Mouse (Mus musculus) ovary, postnatal 10 days (tissue): ENCODE results near the gene 1700020L24Rik.

ENCODE experiments used
- DNase-seq: peaks from one replicate; pipeline ENCODE4 v3.0.0; 2022; ENCODE audit warnings: low spot score

Gene 1700020L24Rik

DNA sequence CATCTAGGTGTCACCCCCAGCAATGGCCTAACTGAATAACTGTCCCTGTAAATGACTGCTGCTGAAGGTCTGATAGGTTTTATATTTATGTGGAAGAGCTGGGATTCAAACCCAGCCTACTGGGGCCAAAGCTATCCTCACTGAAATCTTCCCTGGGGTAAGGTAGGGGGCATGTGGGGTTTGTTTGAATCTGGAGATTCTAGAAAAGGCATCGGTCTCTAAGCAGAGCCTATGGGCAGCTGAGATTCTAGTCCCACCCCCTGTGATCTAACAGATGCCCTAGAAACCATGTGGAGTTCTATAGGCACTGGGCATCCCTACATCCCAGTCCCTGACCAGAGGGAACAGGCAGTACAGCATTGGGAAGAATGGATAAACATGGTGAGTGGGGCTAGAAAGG, at the start of gene 1700020L24Rik:
1700020L24Rik (plus strand) TSS at position 301 of the 400 bp plus-strand sequence.
- no peak for DNase-seq

DNA sequence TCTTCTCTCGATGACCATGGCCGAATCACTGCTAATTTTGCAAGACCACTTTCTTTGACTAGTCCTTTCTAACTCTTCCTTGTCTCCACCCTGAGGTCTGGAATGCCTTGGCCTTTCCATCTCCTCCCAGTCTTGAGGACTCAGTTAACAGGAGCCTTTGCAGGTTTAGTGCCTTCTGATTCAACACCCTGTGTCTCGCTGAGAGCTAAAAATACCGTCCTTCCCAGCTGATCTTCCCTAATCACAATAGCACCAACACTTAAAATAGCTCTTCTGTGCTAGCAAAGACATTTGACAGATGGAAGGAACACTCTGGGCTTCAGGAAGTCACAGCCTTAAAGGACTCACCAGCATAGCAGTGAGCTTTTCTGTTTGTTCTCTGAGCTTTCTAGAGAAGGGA, 44.4 kb upstream of the 1700020L24Rik start:
- no peak for DNase-seq

DNA sequence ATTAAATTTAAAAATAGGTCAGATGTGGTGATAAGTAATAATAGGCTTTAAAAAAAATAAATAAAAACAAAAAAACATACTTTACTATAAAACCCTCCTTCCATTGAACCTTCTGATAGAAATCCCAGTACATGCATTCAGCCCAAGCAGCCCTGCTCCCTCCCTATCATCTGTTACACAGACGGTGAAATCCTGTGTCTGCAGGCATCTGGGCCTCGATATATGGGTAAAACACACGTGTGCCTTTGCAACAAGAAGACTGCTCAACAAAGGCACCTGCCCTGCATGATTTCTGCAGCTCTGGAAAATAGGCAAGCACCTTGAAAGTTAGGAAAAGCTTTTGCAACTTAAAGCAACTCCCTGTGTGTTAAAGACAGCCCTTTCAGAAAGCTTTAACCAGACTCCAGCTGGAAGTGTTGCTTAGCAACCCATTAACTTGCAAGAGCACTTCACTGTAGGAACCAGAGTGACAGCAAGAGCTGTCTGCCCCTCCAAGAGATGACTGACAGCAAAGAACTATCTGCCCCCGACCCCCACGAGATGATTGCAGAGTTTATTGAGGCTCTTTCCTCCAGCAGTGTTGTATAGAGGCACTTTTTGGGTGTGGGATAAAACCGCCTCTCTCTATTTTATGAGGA, 42.6 kb upstream of the 1700020L24Rik start:
- no peak for DNase-seq

DNA sequence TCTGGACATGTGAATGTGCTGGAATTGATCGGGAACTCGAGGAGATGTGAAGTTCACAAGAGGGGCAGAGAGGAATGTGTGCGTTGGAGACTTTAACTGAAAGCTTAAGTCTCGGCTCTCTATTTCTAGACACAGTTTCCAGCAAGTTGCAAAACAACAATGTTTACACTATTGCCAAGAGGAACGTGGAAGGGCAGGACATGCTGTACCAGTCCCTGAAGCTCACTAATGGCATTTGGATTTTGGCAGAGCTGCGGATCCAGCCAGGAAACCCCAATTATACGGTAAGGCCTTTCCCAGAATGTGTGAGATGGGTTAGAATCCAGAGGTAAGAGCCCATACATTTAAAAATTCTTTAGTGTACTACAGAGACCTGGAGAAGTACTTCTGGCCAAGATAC, 39.9 kb upstream of the 1700020L24Rik start:
- no peak for DNase-seq

GRCm38 (mm10) chr11:83398724-83399123, 38.8 kb upstream of the 1700020L24Rik start:
- no peak for DNase-seq

- DNase-seq, result no peak
These were observed 33.7 kb upstream of the 1700020L24Rik start for GRCm38 (mm10) chr11:83403787-83404186.

DNA sequence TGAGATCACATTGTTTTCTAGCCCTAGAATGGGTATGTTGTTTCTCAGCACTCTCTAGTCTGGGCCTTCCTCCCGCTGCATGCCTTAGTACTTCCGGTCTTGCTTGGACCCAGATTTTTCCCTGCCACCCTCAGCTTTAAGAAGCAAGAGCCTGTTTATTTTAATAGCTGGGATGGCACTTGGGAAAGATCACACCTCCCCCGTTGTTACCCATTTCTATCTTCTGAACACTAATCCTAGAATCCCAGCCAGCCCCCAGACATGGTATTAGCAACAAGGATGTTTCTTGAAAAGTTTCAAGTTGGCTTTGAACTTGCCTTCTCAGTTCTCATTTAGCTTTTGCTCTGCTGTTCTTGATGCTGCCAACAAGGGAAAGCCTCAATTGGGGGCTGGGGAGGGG, 31.1 kb upstream of the 1700020L24Rik start:
- DNase-seq, result no peak

GRCm38 (mm10) chr11:83408242-83408641, 29.2 kb upstream of the 1700020L24Rik start:
- no peak for DNase-seq

DNA sequence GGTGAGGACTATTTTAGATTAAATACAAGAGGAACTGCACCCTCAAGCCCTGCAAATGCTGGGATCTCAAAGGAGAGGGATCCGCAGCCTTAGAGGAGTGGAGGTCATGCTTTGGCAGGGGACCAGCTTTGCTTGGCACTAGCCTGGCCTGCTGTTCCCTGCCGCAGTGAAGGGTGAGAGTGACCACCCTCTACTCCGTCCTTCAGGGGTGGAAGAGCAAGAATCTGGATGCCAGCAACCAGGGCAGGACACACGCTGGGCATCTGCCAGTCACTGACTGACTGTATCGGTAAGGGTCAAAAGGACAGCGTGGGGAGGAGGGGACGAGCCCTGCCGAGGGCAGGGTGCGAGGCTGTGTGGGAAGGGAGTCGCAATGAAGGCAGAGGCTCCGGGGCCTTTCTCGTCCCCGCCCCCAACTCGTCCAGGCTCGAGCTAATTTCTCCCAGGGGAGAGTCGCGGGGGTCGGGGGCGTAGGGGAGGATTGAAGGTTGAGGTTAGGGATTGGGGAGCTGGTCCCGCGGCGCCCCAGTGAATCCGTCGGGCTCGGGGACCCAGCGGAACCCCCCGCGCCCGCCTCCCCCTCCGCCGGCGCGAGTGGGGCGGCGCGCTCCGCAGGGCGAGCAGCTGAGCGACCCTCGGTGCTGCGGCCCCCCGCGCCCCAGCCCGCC, 28.3 kb upstream of the 1700020L24Rik start, which contains the start of gene Rasl10b:
Rasl10b (plus strand) TSS at position 51 of the 668 bp plus-strand sequence.
- no peak for DNase-seq

- no peak for DNase-seq
These were observed 27.6 kb upstream of the 1700020L24Rik start for GRCm38 (mm10) chr11:83409792-83410291.

DNA sequence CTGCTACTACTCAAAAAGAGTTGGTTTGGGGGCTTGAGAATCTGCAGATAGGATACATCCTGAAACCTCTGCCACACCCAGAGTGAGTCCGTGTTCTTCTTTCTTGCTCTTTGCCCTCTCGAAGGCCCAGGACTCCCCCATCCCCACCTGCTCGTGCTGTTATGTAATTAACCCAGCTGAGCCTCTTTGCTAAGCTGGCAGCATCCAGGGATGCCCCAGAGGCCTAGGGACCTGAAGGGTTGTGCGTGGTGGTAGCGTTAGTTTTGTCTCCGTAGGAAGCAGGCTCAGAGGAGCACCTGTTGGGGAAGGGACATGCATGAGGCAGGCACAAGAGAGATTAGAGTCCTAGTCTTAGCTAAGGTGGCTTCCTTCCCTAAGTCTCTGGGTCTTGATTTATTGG, 27.0 kb upstream of the 1700020L24Rik start:
- no peak for DNase-seq

GRCm38 (mm10) chr11:83417080-83417479, 20.4 kb upstream of the 1700020L24Rik start:
- peak; percentile 24 for DNase-seq

DNA sequence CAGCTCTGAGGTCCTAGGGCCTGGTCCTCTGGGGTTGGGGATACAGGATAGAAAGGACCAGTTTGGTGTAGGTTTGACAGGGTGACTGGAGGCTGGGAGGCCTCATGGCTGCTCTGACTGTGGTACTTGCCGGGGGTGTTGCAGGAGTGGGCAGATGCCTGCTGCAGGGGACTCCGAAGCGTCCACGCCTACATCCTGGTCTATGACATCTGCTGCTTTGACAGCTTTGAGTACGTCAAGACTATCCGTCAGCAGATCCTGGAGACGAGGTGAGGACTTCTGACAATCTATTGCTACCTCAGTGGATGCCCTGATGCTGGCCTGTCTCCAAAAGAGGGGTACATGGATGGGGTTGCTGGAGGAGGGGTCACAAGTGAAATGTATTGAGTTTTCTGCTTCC, 19.8 kb upstream of the 1700020L24Rik start:
- DNase-seq, result no peak

DNA sequence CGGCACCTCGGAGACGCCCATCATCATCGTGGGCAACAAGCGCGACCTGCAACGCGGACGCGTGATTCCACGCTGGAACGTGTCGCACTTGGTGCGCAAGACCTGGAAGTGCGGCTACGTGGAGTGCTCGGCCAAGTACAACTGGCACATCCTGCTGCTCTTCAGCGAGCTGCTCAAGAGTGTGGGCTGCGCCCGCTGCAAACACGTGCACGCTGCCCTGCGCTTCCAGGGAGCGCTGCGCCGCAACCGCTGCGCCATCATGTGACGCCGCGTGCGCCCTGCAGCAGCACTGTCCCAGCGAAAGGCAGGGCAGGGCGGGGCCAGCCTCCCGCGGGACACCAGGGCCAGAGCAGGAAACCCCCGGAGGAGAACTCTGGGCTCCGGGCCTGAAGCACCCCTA, 18.9 kb upstream of the 1700020L24Rik start:
- no peak for DNase-seq

GRCm38 (mm10) chr11:83420338-83420737, 17.1 kb upstream of the 1700020L24Rik start:
- no peak for DNase-seq

DNA sequence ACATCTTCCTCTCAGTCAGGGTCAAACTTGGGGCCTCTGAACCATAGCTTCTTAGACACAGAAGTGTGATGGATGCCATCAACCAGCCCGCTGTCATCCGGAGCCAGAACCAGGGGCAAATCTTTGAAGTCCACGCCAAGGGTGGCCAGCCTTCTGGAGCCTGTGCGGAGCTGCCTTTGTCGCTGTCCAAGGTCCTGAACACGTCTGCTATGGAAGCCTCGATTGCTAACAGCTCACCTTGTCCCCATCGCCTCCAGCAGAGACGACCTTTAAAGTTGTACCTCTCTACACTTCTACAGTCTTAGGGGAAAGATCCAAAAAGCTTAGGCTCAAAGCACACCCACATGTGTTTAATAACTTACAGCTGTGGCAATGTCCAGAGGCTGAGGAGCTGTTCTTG, 16.2 kb upstream of the 1700020L24Rik start:
- DNase-seq, result peak; percentile 62

DNA sequence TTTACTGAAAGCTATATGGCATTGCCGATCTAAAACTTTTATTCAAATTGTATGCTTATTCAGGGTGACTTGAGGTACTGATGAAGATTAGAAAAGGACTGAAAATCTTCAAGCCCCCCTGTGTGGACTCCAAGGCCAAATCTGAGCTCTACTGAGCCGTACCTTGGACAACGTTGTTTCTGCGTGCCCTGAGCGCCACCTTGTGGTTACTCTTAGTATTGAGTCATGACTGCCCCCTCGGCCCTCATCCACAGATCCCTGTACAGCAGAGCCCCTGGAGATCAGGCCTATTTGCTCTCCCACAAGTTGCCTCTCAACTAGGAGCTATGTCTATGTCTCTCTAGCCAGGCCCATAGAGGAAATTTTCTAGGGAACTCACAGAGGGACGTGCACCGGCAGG, 12.8 kb upstream of the 1700020L24Rik start:
- DNase-seq, result no peak

DNA sequence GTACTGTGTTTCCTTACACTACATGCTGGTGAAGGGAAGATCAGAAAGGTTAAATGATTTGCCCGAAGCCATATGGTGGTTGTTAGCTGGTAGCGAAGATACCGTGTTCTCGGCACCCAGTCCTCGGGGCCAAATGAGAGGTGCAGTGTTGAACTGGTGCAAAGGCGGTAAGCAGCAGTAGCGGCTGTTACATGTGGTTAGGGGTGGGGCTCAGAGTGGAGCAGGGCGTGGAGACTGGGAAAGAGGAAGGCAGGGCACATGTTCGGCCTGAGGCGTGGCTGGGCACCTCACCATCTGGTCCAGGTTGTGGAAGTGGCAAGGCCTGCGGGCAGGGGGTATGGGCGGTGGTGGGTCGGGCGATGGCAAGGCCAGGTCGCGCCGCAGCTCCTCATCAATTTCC, 10.5 kb upstream of the 1700020L24Rik start:
- no peak for DNase-seq

DNA sequence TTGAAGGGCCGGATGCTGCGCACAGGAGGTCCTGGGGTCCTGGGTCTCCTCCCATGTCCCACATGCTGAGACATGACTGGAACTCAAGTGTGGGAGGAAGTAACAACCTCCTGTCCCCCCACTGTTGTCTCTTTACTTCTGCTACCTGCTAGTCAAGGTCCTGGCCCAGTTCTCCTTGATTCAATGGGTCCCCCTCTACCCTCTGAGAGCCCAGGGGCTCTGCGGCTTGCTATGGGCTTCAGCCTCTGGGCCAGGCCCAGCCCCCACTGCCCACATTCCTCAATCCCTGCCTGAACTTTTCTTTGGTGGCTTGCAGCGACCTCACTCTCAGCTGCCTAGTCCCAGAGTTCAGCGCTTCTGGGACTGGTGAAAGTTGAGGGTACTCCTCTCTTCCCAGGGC, 8.1 kb upstream of the 1700020L24Rik start, which contains the start of gene Gas2l2:
Gas2l2 (minus strand) TSS at position 101 of the 400 bp plus-strand sequence.
- DNase-seq, result no peak

GRCm38 (mm10) chr11:83432533-83432932, 4.9 kb upstream of the 1700020L24Rik start:
- DNase-seq, result no peak

GRCm38 (mm10) chr11:83439426-83440060, 2.1 kb downstream of the 1700020L24Rik start:
- no peak for DNase-seq

- DNase-seq, result peak; percentile 68
These were observed 2.9 kb downstream of the 1700020L24Rik start for GRCm38 (mm10) chr11:83440081-83441064.
